Mouse (Mus musculus) liver, adult (tissue): Measurements from ENCODE around the gene Rbm3.

Experiments used
- GATA4 ChIP-seq: IDR thresholded peaks from 2 replicates; pipeline ENCODE4 v1.6.1; 2014; ENCODE audit warnings: mild to moderate bottlenecking, low read length; ENCODE audit not compliant: insufficient replicate concordance

The Rbm3 gene

DNA sequence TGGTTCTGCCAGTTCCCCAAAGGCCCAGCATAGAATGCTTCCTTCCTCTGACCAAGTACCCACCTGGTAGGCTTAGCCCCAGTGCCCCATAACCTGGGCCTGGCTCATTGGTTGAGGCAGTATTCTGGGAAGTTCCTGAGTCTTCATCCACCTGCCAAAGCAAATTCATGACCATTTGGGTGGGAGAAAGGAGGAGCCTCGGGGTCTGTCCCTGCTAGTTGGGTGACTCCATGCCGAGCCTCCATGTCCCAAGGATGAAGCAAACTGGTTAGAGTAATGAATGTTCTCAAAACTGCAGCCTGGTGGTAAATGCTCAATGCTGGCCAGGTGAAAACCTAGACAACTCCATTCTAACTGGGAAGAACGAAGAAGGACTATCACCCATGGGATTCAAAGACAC lies 4.6 kb downstream of the Rbm3 start:
- no peak for TF ChIP-seq GATA4

DNA sequence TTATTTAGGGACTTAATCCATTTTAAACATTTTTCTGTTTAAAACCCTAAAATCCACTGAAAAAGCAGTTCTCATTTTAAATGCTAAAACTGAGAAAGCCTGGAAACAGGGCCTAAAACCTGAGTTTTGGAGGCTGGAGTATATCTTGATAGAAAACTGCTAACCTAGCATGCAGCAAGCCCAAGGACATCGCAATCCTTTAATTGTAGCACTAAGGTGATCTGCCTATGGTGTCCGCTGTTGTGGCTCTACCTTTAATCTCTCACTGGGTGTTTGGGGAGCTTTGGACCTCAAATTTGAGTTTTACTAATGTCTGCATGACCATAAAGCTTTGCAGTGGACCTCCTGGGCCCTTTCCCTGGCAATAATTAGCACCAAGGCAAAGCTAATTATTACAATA lies 5.2 kb downstream of the Rbm3 start:
- no peak for TF ChIP-seq GATA4

DNA sequence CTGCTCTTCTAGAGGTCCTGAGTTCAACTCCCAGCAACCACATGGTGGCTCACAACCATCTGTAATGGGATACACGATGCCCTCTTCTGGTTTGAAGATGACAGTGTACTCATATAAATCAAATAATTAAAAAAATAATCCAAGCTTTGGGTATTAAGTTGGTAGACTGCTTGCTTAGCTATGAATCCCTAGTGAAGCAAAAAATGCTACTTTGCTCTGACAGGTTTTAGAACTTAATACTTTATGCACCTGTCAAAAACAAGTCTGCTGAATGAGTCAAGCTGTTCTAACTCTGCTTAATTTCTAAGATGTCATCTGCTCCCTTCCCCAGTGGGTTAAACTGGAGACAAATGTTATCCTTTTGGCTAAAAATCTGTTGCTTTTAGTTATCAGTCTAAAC lies 6.2 kb downstream of the Rbm3 start:
- TF ChIP-seq GATA4 = no peak

DNA sequence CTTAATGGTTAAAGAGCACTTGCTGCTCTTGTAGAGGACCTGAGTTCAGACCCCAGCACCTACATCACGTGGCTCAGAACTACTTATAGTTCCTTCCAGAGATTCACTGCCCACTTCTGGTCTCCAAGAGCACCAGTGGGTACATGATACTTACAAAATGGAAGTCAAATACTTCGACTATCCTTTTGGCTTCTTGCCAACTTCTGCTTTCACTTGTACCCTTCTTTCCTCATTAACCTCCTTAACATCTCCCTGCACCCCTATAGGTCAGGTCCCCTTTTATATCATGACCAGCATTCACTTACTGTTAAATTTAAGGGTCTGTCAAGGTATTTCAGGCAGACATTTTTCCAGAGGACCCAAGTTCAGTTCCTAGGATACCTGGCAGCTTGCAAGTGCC lies 9.8 kb downstream of the Rbm3 start:
- TF ChIP-seq GATA4 = no peak

GRCm38 (mm10) chrX:8132017-8132976 lies 13.4 kb downstream of the Rbm3 start, which contains the start of gene Wdr13:
Gene Wdr13 (minus strand): TSS chrX:8132892.
- peak; percentile 34; the same call in 1 of the 2 replicates for TF ChIP-seq GATA4

- TF ChIP-seq GATA4 = no peak
Observed at GRCm38 (mm10) chrX:8131393-8131792, 14.3 kb downstream of the Rbm3 start.

DNA sequence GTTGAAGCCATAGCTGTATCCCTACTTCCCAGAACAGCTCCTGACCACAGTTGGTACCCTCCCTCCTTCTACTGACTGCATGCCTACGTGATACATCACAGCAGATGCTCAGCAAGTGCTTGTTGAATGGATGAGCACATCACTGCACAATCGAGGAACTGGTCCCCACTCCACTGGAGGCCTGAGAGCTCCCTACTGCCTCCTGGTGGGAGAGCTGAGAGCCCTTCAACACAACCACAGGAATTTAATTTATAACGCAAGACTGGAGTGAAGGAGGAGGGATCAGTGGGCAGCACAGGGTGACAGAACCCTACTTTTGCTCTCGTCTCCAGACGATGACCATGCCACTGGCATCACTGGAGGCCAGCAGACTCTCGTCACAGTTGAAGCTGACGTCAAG lies 20.4 kb downstream of the Rbm3 start:
- TF ChIP-seq GATA4 = no peak

DNA sequence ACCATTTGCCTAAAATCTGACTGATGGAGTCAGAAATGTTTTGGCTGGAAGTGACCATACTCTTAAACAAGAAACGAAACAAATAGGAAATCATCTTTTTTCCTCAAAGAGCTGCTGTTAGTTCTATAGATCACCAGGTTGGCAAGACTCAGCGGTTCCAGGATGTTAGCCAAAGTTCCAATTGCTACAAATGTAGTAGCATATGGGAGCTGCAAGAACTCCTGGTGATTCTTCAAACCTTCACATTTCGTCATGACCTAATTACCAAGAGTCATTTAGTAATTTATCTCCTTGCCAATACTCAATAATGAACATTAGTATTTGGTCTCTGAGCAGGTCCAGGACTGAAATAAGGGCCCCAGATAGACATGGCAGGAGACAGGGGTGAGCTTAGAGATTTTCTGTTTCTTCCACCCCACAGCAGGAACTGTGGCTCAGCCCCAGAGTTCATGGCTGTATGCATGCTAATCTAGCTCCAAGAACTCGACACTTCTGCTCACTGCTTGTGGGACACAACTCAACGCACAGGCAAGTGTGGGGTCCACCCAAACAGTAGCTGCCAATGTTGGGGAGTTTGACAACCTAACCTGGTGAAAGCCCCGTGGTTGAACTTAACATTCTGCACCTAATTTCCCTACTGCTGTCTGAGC lies 21.7 kb downstream of the Rbm3 start:
- TF ChIP-seq GATA4 = no peak

DNA sequence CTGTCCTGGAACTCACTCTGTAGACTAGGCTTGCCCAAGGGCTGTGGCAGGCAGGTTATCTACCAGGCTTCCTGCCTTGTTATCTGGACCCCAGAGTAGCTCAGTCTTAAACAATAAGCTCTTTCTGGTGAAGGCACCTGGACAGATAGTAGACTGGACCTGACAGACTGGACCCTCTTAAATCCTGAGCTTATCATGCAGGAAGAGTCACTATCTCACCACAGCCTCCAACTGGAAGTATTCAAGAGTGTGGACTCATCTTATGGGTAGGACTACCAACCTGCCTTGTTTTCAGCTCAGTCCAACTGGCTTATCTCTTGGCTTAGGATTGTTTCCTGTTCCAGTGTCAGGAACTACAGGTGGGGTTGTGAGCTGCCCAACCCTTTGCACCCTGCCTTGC lies 28.4 kb downstream of the Rbm3 start:
- no peak for TF ChIP-seq GATA4

- TF ChIP-seq GATA4 = no peak
Observed at GRCm38 (mm10) chrX:8115275-8115674, 30.4 kb downstream of the Rbm3 start.

DNA sequence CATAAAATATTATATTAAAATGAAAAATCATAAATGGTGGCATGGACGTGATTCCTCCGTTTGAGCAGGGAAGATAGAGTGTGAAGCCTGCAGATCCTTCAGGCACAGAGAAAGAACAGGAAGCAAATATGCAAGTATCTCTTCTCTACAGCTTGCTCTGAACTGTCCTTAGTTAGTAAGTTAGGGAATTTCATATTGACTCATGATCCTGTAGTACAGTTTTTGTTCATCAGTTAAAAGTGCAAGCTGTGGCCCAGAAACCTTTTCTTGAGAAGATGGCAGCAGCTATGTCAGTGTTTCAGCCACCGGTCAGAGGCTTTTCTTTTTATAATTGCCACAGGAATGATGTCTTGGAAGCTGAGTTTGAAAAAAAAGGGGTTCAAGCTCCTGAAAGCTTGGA lies 40.7 kb downstream of the Rbm3 start:
- no peak for TF ChIP-seq GATA4

- no peak for TF ChIP-seq GATA4
Observed at GRCm38 (mm10) chrX:8102213-8102668, 43.4 kb downstream of the Rbm3 start.

DNA sequence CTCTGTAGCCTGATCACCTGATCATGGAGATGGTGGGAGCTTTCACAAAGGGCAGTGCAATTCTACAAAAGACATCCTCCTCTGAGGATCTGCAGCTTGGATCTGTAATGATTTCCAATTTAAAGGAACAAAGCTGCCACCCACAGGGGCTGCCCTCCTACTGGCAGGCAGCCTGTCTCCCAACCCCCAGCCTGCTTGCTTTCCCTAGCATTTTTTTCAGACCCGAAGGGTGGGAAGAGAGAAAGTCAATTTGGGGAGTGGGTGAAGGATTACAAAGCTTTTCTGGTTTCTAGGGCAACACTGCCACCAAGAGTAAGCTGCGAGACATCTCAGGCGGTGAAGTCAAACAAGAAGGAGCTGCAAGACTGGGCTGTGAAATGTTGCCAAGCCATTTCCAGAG lies 44.7 kb downstream of the Rbm3 start:
- TF ChIP-seq GATA4 = no peak

DNA sequence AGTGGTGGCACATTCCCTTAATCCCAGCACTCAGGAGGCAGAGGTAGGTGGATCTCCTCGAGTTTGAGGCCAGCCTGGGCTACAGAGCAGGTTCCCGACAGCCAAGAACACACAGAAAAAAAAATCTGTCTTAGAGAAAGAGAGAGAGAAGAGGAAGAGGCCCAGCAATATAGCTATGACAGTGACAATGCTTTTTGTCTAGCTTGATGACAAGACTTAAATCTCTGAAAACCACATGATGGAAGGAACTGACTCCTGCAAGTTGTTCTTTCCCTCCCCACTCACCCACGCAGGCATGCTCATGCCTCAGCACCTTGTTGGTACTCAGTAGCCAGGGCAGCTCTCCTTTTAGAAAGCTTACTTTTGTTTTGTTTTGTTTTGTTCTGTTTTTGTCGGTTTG lies 46.2 kb downstream of the Rbm3 start:
- TF ChIP-seq GATA4 = no peak

GRCm38 (mm10) chrX:8096787-8097242 lies 48.9 kb downstream of the Rbm3 start:
- TF ChIP-seq GATA4 = no peak

GRCm38 (mm10) chrX:8095546-8095945 lies 50.1 kb downstream of the Rbm3 start:
- TF ChIP-seq GATA4 = no peak
